Mouse (Mus musculus) megakaryocyte, embryonic 14.5 days (primary cell): ENCODE measurements around the gene Gmpr2. TPM values are rescaled to one million over a fixed set of nuclear protein-coding genes. Genes with fewer than 3 reads are reported as not detected.

Experiments used
- H3K27me3 ChIP-seq: replicated peaks from 2 replicates; pipeline ENCODE3; 2012; ENCODE audit warnings: inconsistent platforms
- H3K36me3 ChIP-seq: replicated peaks from 2 replicates; pipeline ENCODE3; 2012; ENCODE audit warnings: low read length, inconsistent platforms, mixed read lengths
- H3K4me1 ChIP-seq: 2 replicates; pipeline ENCODE4 v1.6.1; 2012; ENCODE audit warnings: inconsistent platforms
- H3K4me3 ChIP-seq: replicated peaks from 2 replicates; pipeline ENCODE3; 2012; ENCODE audit warnings: moderate library complexity, mild to moderate bottlenecking, inconsistent platforms
- H3K9me3 ChIP-seq: 2 replicates; pipeline ENCODE4 v1.6.1; 2012; ENCODE audit warnings: inconsistent platforms
- FLI1 ChIP-seq: IDR thresholded peaks from 2 replicates; pipeline ENCODE4 v1.6.1; 2012; ENCODE audit warnings: low read length, inconsistent platforms, mixed read lengths
- GATA1 ChIP-seq: IDR thresholded peaks from 3 replicates; pipeline ENCODE4 v1.6.1; 2012; ENCODE audit warnings: mixed read lengths, low read length, inconsistent platforms, borderline replicate concordance
- polyA plus RNA-seq: library from polyadenylated mRNA; stranded (reverse); fragments of >175 nt; gene quantifications from 2 replicates; pipeline ENCODE4 v1.2.3, GENCODE M21; 2012; ENCODE audit warnings: low replicate concordance; ENCODE audit not compliant: insufficient read depth

The Gmpr2 gene
- polyA plus RNA-seq, 1 experiment: 39.5 TPM

- peaks cover 55% of the 10 kb centered on the region for H3K36me3 ChIP-seq
- H3K4me3 ChIP-seq: peak overlapping the region; percentile 99
- no peaks in the 10 kb centered on the region for H3K27me3 ChIP-seq
- no peaks in the 10 kb centered on the region for H3K9me3 ChIP-seq
- peaks cover 42% of the 10 kb centered on the region for H3K4me1 ChIP-seq
- TF ChIP-seq GATA1 (no peak), FLI1 (no peak)
Measured at GRCm38 (mm10) chr14:55672741-55673060, 960 bp downstream of the Gmpr2 start.

- Histone ChIP-seq H3K4me1 (peaks cover 34% of the 10 kb centered on the region), H3K27me3 (no peaks in the 10 kb centered on the region), H3K36me3 (peaks cover 66% of the 10 kb centered on the region), H3K4me3 (no peak overlapping the region), H3K9me3 (no peaks in the 10 kb centered on the region)
- no peak for TF ChIP-seq GATA1
- no peak for TF ChIP-seq FLI1
Measured at GRCm38 (mm10) chr14:55677615-55678014, 5.9 kb downstream of the Gmpr2 start.

- peaks cover 30% of the 10 kb centered on the region for H3K4me1 ChIP-seq
Measured at GRCm38 (mm10) chr14:55681160-55682117, 9.7 kb downstream of the Gmpr2 start, which contains the start of gene Tinf2. Tinf2 (minus strand) TSS chr14:55681820.

DNA sequence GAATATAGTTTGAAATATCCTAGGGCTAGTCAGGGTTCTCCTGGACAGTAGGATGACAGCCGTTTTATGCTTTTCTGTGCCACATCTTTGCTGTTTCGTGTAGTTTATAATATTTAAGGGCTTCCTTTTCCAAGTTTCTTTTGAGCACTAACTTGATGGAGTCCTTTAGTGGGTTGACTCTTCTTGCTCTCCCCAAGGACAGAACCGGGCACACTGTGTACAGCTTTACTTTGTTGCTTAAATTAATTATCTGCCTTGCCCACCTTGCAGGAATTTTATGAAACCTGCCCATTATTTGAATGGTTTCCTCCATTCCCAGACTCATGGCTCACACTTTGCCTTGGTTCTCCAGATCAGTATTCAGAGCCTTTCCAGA lies 10.4 kb downstream of the Gmpr2 start:
- no peaks in the 10 kb centered on the region for H3K27me3 ChIP-seq
- H3K4me3 ChIP-seq: peak overlapping the region; percentile 95
- TF ChIP-seq GATA1: no peak
- no peak for TF ChIP-seq FLI1
- peaks cover 36% of the 10 kb centered on the region for H3K36me3 ChIP-seq
- H3K9me3 ChIP-seq: no peaks in the 10 kb centered on the region
- H3K4me1 ChIP-seq: peaks cover 30% of the 10 kb centered on the region

More at GRCm38 (mm10) chr14:55681160-55682117, 9.7 kb downstream of the Gmpr2 start, which contains the start of gene Tinf2:
- Histone ChIP-seq H3K4me3 (peak within 1 kb of the TSS; percentile 95), H3K36me3 (peaks cover 43% of the 10 kb centered on the region), H3K27me3 (no peaks in the 10 kb centered on the region), H3K9me3 (no peaks in the 10 kb centered on the region)
- TF ChIP-seq FLI1 (peak; percentile 62), GATA1 (no peak)

GRCm38 (mm10) chr14:55689433-55689832 lies 17.7 kb downstream of the Gmpr2 start:
- Histone ChIP-seq H3K9me3 (peaks cover 24% of the 10 kb centered on the region), H3K4me1 (peaks cover 6% of the 10 kb centered on the region; the same call in 1 of the 2 replicates), H3K36me3 (no peaks in the 10 kb centered on the region), H3K27me3 (peaks cover 4% of the 10 kb centered on the region), H3K4me3 (no peak overlapping the region)
- no peak for TF ChIP-seq FLI1
- TF ChIP-seq GATA1: no peak

- Histone ChIP-seq H3K4me3 (peak overlapping the region; percentile 78), H3K27me3 (peaks cover 12% of the 10 kb centered on the region), H3K36me3 (no peaks in the 10 kb centered on the region), H3K4me1 (peaks cover 21% of the 10 kb centered on the region), H3K9me3 (peaks cover 23% of the 10 kb centered on the region)
- TF ChIP-seq GATA1 (no peak), FLI1 (no peak)
Measured at GRCm38 (mm10) chr14:55697226-55697625, 25.5 kb downstream of the Gmpr2 start.

GRCm38 (mm10) chr14:55701131-55701530 lies 29.4 kb downstream of the Gmpr2 start:
- no peak for TF ChIP-seq FLI1
- Histone ChIP-seq H3K36me3 (peaks cover 13% of the 10 kb centered on the region), H3K9me3 (no peaks in the 10 kb centered on the region), H3K4me1 (peaks cover 36% of the 10 kb centered on the region), H3K4me3 (no peak overlapping the region), H3K27me3 (peaks cover 12% of the 10 kb centered on the region)

DNA sequence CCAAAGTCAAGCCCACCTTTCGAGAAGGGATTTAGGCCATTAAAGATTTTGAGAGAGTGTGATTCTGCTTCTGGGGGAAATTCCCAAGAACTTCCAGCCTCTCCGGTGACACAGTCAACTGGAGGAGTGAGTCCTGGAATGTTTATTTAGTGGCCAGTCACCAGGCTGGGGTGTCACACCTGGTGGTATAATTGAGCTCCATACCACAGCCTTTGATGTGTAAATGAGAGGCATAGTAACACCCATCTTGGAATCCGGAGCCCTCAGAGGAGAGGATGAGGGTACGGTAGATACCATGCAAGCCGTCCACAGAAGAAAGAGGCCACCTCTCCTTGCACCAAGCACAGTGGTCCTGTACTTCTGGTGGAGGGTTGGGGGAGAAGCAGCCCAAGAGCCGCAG lies 31.0 kb downstream of the Gmpr2 start:
- Histone ChIP-seq H3K27me3 (peaks cover 12% of the 10 kb centered on the region), H3K4me3 (no peak overlapping the region), H3K9me3 (no peaks in the 10 kb centered on the region), H3K4me1 (peaks cover 31% of the 10 kb centered on the region), H3K36me3 (peaks cover 13% of the 10 kb centered on the region)
- TF ChIP-seq GATA1: no peak
- no peak for TF ChIP-seq FLI1

- Histone ChIP-seq H3K9me3 (no peaks in the 10 kb centered on the region), H3K4me1 (peaks cover 26% of the 10 kb centered on the region), H3K4me3 (no peak overlapping the region), H3K36me3 (peaks cover 22% of the 10 kb centered on the region), H3K27me3 (peaks cover 8% of the 10 kb centered on the region)
- TF ChIP-seq GATA1 (no peak), FLI1 (no peak)
Measured at GRCm38 (mm10) chr14:55706051-55706600, 34.4 kb downstream of the Gmpr2 start.

DNA sequence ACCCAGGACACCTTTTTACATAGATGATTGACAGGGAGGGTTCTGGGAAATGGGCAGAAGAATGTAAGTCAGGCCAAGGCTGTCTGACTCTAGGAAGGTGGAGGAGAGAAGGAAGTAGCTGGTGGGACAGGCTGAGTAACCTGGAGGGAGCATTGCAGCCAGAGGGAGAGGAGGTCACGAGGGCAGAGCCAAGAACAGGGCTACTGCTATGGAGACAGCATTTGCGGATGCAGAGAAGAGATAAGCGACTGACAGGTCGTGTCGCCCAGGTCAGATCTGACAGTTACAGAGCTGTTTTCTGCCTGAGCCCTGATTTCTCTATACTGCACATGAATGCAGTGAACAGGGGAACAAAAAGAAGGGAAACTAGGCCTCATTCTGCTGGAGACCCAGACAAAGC lies 35.7 kb downstream of the Gmpr2 start:
- Histone ChIP-seq H3K9me3 (no peaks in the 10 kb centered on the region), H3K4me3 (no peak overlapping the region), H3K36me3 (peaks cover 22% of the 10 kb centered on the region), H3K27me3 (peaks cover 10% of the 10 kb centered on the region), H3K4me1 (peaks cover 33% of the 10 kb centered on the region)
- TF ChIP-seq GATA1 (no peak), FLI1 (no peak)
